Mouse (Mus musculus) stomach, postnatal 0 days (tissue): ENCODE results near the gene A530084C06Rik.

Experiments used
- CTCF ChIP-seq: IDR thresholded peaks from 2 replicates; pipeline ENCODE4 v1.5.1; 2016; ENCODE audit warnings: antibody characterized with exemption, low read depth, mild to moderate bottlenecking, moderate library complexity
- EP300 ChIP-seq: optimal IDR thresholded peaks from 2 replicates; pipeline ENCODE3; 2016; ENCODE audit warnings: antibody characterized with exemption

- TF ChIP-seq CTCF = no peak
- TF ChIP-seq EP300 = no peak
These were observed 11.9 kb downstream of the A530084C06Rik start for GRCm38 (mm10) chr13:31547204-31547603.
